Mouse (Mus musculus): ENCODE measurements around the gene Atg16l1.

The Atg16l1 gene

DNA sequence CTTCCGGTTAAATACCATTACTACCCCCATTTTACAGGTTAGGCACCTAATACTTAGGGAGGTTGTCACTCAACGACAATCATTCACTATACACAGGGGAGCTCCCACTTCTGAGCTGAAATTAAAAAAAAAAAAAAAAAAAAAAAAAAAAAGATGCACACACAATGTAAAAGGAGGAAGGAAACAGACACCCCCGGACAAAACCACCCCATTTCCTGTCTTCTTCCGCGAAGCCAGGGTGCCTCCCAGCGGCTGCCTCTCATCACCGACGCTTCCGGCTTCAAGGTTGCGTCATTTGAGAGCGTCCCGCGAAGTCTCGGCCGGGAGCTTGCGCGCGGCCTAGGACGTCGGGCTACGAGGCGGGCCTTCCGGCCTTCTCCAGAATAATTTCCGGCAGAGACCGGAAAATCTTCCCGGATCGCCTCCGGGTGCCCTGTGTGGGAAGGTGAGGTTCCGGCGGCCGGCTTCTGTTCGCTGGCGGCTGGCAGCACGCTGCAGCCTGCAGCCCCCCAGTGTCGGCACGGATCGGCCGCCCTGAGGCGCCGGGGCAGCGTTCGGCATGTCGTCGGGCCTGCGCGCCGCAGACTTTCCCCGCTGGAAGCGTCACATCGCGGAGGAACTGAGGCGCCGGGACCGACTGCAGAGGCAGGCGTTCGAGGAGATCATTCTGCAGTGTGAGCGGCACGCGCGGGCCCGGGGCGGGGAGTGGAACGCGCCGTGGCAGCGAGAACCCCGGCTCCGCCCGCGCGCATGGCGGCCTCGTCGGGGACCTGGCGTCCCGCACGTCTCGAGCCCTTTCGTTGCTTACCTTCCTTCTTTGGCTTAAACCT lies at the start of gene Atg16l1:
Gene Atg16l1, plus strand, starts transcription at position 230 of the 830 bp plus-strand sequence.
- DNase-seq: peak; percentile 92

GRCm38 (mm10) chr1:87706361-87706760 lies 49.3 kb upstream of the Atg16l1 start:
- DNase-seq: no peak

- no peak for DNase-seq
Observed at GRCm38 (mm10) chr1:87709020-87709419, 46.6 kb upstream of the Atg16l1 start.

DNA sequence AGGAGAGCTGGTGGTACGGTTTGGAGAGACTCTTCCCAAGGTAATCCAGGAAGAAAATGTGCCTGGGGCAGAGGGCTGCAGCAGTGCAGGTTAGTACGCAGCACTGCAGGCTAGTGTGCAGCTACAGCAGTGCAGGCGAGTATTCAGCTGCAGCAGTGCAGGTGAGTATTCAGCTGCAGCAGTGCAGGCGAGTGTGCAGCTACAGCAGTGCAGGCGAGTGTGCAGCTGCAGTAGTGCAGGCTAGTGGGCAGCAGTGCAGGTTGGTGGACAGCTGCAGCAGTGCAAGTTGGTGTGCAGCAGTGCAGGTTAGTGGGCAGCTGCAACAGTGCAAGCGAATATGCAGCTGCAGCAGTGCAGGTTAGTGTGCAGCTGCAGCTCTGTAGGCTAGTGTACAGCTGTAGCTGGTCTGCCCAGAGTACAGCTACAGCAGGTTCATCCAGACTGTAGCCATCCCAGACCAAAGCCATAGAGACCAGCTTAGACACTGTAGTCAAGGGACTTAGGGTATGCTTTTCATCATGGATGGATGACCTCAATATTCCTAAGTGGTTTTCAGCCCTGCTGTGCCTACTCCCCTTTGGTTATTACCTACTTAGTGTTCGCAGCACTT lies 45.9 kb upstream of the Atg16l1 start:
- DNase-seq: no peak

- no peak for DNase-seq
Observed at GRCm38 (mm10) chr1:87711938-87712613, 43.6 kb upstream of the Atg16l1 start.

GRCm38 (mm10) chr1:87712614-87712971 lies 43.1 kb upstream of the Atg16l1 start:
- no peak for DNase-seq

DNA sequence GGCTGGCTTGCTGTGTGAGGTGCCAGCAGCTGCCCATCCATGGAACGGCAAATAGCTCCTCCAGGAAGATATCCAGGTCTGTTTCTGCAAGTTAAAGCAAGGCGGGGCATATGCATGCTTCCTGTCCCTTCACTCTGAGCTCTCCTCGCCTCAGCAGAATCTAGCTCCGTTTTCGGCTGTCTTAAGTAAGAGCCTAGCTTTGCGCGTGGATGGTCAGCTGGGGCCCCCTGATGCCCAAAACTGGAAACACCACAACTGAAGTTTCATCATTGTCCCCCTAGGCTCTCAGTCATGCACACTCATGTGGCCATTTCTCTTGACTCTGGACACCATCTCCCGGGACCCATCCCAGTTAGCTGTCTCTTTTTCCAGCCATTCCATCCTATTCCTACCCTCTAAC lies 34.3 kb upstream of the Atg16l1 start:
- peak; percentile 13 for DNase-seq

DNA sequence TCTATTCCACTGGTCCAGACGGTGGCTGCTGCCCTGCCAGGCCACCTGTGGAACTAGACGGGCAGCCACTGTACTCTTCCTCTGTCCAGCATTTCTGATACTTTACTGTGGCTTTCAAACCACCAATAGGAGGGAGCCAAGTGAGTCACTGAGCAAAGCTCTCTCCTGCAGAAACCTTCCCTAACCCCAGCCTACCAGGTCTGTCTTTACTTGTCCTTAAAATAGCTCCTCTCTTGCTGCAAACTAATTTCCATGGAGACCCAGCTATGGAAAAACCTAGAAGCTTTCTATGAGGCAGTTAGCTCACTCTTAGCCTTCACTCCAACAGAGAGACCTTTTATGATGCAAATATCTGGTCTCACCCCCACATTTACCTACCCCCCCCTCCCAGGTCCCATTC lies 33.6 kb upstream of the Atg16l1 start:
- no peak for DNase-seq

- no peak for DNase-seq
Observed at GRCm38 (mm10) chr1:87723351-87723750, 32.3 kb upstream of the Atg16l1 start.

- DNase-seq: no peak
Observed at GRCm38 (mm10) chr1:87729070-87729469, 26.6 kb upstream of the Atg16l1 start.

GRCm38 (mm10) chr1:87729850-87730249 lies 25.8 kb upstream of the Atg16l1 start:
- no peak for DNase-seq

DNA sequence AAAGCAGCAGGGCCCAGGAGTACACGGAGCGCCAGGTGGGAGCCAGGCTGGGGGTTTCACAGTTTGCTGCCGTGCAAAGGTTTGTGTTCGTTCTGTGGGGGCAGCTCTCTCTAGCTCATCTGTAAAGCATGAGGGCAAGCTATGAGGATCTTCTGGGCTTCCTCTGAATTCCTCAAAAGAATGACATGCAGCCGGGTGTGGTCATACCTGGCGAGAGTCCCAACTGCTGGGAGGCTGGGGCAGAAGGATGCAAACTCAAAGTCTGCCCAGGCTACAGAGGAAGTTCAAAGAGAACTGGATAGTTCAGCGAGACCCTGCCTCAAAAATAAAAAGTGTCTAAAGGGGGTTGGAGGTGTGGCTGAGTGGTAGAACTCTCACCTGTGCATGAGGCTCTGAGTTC lies 25.4 kb upstream of the Atg16l1 start:
- no peak for DNase-seq

- no peak for DNase-seq
Observed at GRCm38 (mm10) chr1:87733212-87733611, 22.5 kb upstream of the Atg16l1 start.

GRCm38 (mm10) chr1:87734153-87734552 lies 21.5 kb upstream of the Atg16l1 start:
- DNase-seq: no peak

GRCm38 (mm10) chr1:87740584-87741290 lies 14.9 kb upstream of the Atg16l1 start:
- no peak for DNase-seq

DNA sequence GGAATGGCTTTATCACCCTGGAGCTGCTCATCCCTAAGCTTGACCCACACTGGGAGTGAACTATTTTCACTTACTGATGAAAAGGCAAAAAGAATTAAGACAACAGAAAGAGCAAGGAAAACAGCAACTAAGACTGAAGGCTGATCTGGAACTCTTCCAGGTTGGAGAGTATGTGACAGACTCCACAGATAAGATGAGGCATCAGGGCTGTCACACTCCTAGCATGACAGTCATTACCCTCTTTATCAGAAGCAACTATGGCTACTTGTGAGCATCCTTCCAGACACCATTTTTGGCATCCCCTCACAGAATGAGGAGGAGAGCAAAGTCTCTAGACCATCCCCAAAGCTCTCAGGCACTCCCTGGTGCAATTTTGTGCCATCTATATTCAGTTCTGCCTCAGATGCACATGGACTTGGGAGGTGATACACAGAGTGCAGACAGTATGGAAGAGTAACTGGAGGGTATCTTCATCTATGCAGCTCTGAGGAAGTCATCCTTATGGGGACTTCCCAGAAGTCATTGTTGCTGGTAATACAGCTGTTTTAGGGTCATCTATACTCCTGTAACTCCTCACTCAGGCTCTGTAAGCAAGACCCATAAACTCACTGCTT lies 6.2 kb upstream of the Atg16l1 start:
- DNase-seq: no peak

GRCm38 (mm10) chr1:87763821-87764220 lies 8.2 kb downstream of the Atg16l1 start:
- no peak for DNase-seq

DNA sequence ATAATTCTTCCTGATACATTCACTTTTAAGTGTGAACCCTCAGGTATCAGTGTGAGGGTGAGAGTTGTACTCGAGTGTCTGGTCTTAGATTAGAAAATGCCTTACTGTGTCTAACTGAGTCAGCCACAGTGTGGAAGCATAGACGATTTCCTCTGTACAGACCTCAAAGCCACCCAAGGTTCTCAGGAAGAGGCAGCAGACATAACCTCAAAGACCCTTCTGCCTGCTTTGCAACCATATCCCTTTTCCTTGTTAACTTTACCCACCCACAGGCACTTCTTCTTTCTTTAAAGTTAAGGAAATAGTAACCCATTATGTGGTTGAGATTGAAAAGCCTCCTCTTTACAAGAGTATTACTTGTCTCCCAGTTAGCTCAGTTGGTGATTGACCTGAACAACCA lies 10.1 kb downstream of the Atg16l1 start:
- no peak for DNase-seq

GRCm38 (mm10) chr1:87766233-87766632 lies 10.6 kb downstream of the Atg16l1 start:
- peak; percentile 63 for DNase-seq

- DNase-seq: no peak
Observed at GRCm38 (mm10) chr1:87769263-87769662, 13.6 kb downstream of the Atg16l1 start.

- DNase-seq: no peak
Observed at GRCm38 (mm10) chr1:87770486-87770885, 14.8 kb downstream of the Atg16l1 start.

DNA sequence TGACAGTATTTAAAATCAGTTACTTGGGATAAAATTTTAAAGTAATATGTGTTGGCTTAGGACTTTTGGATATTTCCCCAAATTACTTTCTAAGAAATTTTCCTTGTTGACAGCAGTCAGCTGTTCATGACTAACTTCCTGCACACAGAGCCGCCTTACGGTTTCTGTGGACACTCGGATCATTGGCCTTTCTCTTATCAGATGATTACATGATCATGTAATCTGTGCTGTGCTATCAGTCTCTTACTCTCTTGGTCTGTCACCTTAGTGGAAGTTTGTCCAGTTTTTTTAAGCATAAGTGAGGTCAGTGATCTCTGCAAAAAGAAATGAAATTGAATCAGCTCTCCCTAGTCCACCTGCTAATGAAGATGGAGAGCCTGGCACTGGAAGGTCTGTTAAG lies 16.1 kb downstream of the Atg16l1 start:
- DNase-seq: no peak

- DNase-seq: no peak
Observed at GRCm38 (mm10) chr1:87773336-87773735, 17.7 kb downstream of the Atg16l1 start.

All from thymus, postnatal 4 days (tissue).